Mouse (Mus musculus): ENCODE measurements at regions not wholly inside any gene's neighbourhood (a gene's known extent, or its start where the extent isn't known, plus 50 kb on each side); places are given as distances from the start of the nearest gene placed in this dataset.
A peak's percentile ranks its signal among the peaks of the same experiment; 100 is the strongest.

DNA sequence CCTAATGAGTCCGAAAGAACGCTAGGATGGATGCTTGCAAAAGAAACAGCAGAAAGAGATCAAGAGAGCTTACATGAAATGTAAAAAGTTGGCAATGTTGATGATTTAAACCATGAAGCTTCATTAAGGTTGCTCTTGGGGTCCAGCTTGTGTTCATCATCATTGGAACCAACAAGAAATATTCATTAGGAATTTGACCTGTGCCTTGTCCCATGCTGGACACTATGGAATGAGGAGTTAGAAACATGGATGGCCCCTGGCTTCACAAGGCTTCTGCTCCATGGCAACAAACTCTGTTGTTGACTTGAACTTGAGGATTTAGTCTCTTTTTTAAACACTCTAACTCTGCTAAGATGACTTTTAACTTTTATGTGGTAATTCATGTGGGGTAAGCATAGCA lies 159.0 kb upstream of the Gm11096 start:
- no peaks in the 10 kb centered on the region for H3K9me3 ChIP-seq (ENCODE audit: control insufficient read depth, low read length)
- no peak overlapping the region for H3K27ac ChIP-seq (replicated peaks; ENCODE audit: low read depth, low read length)
- no peaks in the 10 kb centered on the region for H3K36me3 ChIP-seq (ENCODE audit: control insufficient read depth, insufficient read depth, low read length)
- H3K4me1 ChIP-seq (ENCODE audit: control insufficient read depth, insufficient read depth, low read length) = no peaks in the 10 kb centered on the region
- H3K27me3 ChIP-seq (ENCODE audit: control insufficient read depth, insufficient read depth, low read length) = no peaks in the 10 kb centered on the region
- no peak overlapping the region for H3K9ac ChIP-seq (ENCODE audit: low read depth, low read length, severe bottlenecking)
- DNase-seq (ENCODE audit: low spot score) (no peak), ATAC-seq (ENCODE audit: low FRiP score, low read depth) (no peak)
- no peak overlapping the region for H3K4me2 ChIP-seq (replicated peaks; ENCODE audit: low read depth, low read length, severe bottlenecking)
- H3K4me3 ChIP-seq (replicated peaks; ENCODE audit: low read length) = no peak overlapping the region
- WGBS = 84% methylated on average over 2 of the region's 2 CpGs
- no peak for TF ChIP-seq POLR2A (IDR thresholded peaks at IDR 0.05; ENCODE audit: borderline replicate concordance, extremely low read depth, insufficient read depth, insufficient read length)

GRCm38 (mm10) chr17:81270235-81270634 lies 171.3 kb upstream of the Gm11096 start:
- H3K9me3 ChIP-seq (ENCODE audit: control insufficient read depth, low read length) = no peaks in the 10 kb centered on the region
- no peak for TF ChIP-seq POLR2A (IDR thresholded peaks at IDR 0.05; ENCODE audit: borderline replicate concordance, extremely low read depth, insufficient read depth, insufficient read length)
- no peaks in the 10 kb centered on the region for H3K27me3 ChIP-seq (ENCODE audit: control insufficient read depth, insufficient read depth, low read length)
- H3K9ac ChIP-seq (ENCODE audit: low read depth, low read length, severe bottlenecking) = no peak overlapping the region
- no peak overlapping the region for H3K4me3 ChIP-seq (replicated peaks; ENCODE audit: low read length)
- H3K4me2 ChIP-seq (replicated peaks; ENCODE audit: low read depth, low read length, severe bottlenecking) = no peak overlapping the region
- DNase-seq (ENCODE audit: low spot score) (peak; percentile 4), ATAC-seq (ENCODE audit: low FRiP score, low read depth) (no peak)
- no peaks in the 10 kb centered on the region for H3K36me3 ChIP-seq (ENCODE audit: control insufficient read depth, insufficient read depth, low read length)
- H3K4me1 ChIP-seq (ENCODE audit: control insufficient read depth, insufficient read depth, low read length) = no peaks in the 10 kb centered on the region
- 4% methylated on average over 1 of the region's 1 CpGs for WGBS
- no peak overlapping the region for H3K27ac ChIP-seq (replicated peaks; ENCODE audit: low read depth, low read length)

DNA sequence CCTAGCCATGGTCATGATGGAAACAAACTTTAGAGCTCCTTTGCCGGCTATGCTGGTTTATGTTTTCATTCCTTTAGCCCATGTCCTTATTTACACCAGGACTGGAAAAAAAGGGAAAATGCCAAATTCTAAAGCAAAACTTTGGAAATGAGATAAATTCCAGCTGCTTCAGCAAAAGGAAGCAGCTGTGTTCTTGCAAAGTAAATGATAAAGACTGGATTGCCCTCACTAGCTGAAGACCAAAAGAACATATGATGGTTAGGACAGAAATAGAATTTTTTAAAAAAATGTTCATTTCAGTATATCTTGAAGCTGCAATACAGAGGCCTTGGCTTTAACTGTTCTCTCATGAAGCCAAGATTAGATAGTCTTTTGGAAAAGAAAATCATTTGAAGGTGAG lies 179.6 kb upstream of the Gm11096 start:
- Histone ChIP-seq H3K27me3 (ENCODE audit: control insufficient read depth, insufficient read depth, low read length) (no peaks in the 10 kb centered on the region), H3K4me2 (replicated peaks; ENCODE audit: low read depth, low read length, severe bottlenecking) (no peak overlapping the region), H3K27ac (replicated peaks; ENCODE audit: low read depth, low read length) (no peak overlapping the region), H3K36me3 (ENCODE audit: control insufficient read depth, insufficient read depth, low read length) (no peaks in the 10 kb centered on the region), H3K9ac (ENCODE audit: low read depth, low read length, severe bottlenecking) (no peak overlapping the region), H3K9me3 (ENCODE audit: control insufficient read depth, low read length) (no peaks in the 10 kb centered on the region), H3K4me3 (replicated peaks; ENCODE audit: low read length) (no peak overlapping the region), H3K4me1 (ENCODE audit: control insufficient read depth, insufficient read depth, low read length) (no peaks in the 10 kb centered on the region)
- WGBS = 95% methylated on average over 1 of the region's 1 CpGs
- ATAC-seq (ENCODE audit: low FRiP score, low read depth) = no peak
- no peak for TF ChIP-seq POLR2A (IDR thresholded peaks at IDR 0.05; ENCODE audit: borderline replicate concordance, extremely low read depth, insufficient read depth, insufficient read length)
- DNase-seq (ENCODE audit: low spot score) = no peak

GRCm38 (mm10) chr17:81260036-81260435 lies 181.5 kb upstream of the Gm11096 start:
- no peak overlapping the region for H3K4me3 ChIP-seq (replicated peaks; ENCODE audit: low read length)
- no peak for DNase-seq (ENCODE audit: low spot score)
- no peak for TF ChIP-seq POLR2A (IDR thresholded peaks at IDR 0.05; ENCODE audit: borderline replicate concordance, extremely low read depth, insufficient read depth, insufficient read length)
- H3K9me3 ChIP-seq (ENCODE audit: control insufficient read depth, low read length) = no peaks in the 10 kb centered on the region
- no peaks in the 10 kb centered on the region for H3K36me3 ChIP-seq (ENCODE audit: control insufficient read depth, insufficient read depth, low read length)
- no peaks in the 10 kb centered on the region for H3K4me1 ChIP-seq (ENCODE audit: control insufficient read depth, insufficient read depth, low read length)
- ATAC-seq (ENCODE audit: low FRiP score, low read depth) = no peak
- no peaks in the 10 kb centered on the region for H3K27me3 ChIP-seq (ENCODE audit: control insufficient read depth, insufficient read depth, low read length)
- WGBS = 93% methylated on average over 1 of the region's 1 CpGs
- no peak overlapping the region for H3K9ac ChIP-seq (ENCODE audit: low read depth, low read length, severe bottlenecking)
- no peak overlapping the region for H3K4me2 ChIP-seq (replicated peaks; ENCODE audit: low read depth, low read length, severe bottlenecking)
- no peak overlapping the region for H3K27ac ChIP-seq (replicated peaks; ENCODE audit: low read depth, low read length)

DNA sequence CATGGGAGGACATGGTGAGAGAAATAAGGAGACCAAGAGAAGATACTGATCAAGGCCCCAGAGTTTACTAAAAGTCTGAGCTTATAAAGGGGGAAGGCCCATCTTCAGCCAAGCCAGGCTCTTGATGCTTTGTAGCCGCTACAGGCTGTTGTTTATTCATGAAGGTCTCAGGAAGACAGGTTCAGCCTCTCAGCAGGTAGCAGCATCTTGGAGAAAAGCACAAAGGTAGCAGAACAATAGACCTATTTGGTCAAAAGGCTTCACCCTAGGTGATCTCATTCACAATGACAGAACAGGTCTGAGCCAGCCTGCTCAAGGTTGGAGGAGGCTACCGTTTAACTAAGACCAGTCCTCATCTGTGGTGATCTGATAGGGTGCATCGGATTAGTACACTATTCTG lies 185.5 kb upstream of the Gm11096 start:
- no peak for TF ChIP-seq POLR2A (IDR thresholded peaks at IDR 0.05; ENCODE audit: borderline replicate concordance, extremely low read depth, insufficient read depth, insufficient read length)
- Histone ChIP-seq H3K4me3 (replicated peaks; ENCODE audit: low read length) (no peak overlapping the region), H3K36me3 (ENCODE audit: control insufficient read depth, insufficient read depth, low read length) (no peaks in the 10 kb centered on the region), H3K4me2 (replicated peaks; ENCODE audit: low read depth, low read length, severe bottlenecking) (no peak overlapping the region), H3K9ac (ENCODE audit: low read depth, low read length, severe bottlenecking) (no peak overlapping the region), H3K9me3 (ENCODE audit: control insufficient read depth, low read length) (no peaks in the 10 kb centered on the region), H3K27ac (replicated peaks; ENCODE audit: low read depth, low read length) (no peak overlapping the region), H3K4me1 (ENCODE audit: control insufficient read depth, insufficient read depth, low read length) (no peaks in the 10 kb centered on the region), H3K27me3 (ENCODE audit: control insufficient read depth, insufficient read depth, low read length) (no peaks in the 10 kb centered on the region)
- no peak for ATAC-seq (ENCODE audit: low FRiP score, low read depth)
- whole genome bisulfite sequencing = 77% methylated on average over 3 of the region's 3 CpGs
- no peak for DNase-seq (ENCODE audit: low spot score)

GRCm38 (mm10) chr17:81250748-81251147 lies 185.9 kb upstream of the Thumpd2 start:
- H3K4me2 ChIP-seq (replicated peaks; ENCODE audit: low read depth, low read length, severe bottlenecking) = no peak overlapping the region
- no peak for TF ChIP-seq POLR2A (IDR thresholded peaks at IDR 0.05; ENCODE audit: borderline replicate concordance, extremely low read depth, insufficient read depth, insufficient read length)
- H3K9ac ChIP-seq (ENCODE audit: low read depth, low read length, severe bottlenecking) = no peak overlapping the region
- WGBS = 15% methylated on average over 3 of the region's 3 CpGs
- ATAC-seq (ENCODE audit: low FRiP score, low read depth) (no peak), DNase-seq (ENCODE audit: low spot score) (no peak)
- H3K4me1 ChIP-seq (ENCODE audit: control insufficient read depth, insufficient read depth, low read length) = no peaks in the 10 kb centered on the region
- H3K27ac ChIP-seq (replicated peaks; ENCODE audit: low read depth, low read length) = no peak overlapping the region
- no peaks in the 10 kb centered on the region for H3K9me3 ChIP-seq (ENCODE audit: control insufficient read depth, low read length)
- H3K36me3 ChIP-seq (ENCODE audit: control insufficient read depth, insufficient read depth, low read length) = no peaks in the 10 kb centered on the region
- H3K4me3 ChIP-seq (replicated peaks; ENCODE audit: low read length) = no peak overlapping the region
- H3K27me3 ChIP-seq (ENCODE audit: control insufficient read depth, insufficient read depth, low read length) = no peaks in the 10 kb centered on the region

Data from limb, embryonic 14.5 days (tissue).